Mouse (Mus musculus) right cerebral cortex, postnatal 14 days (tissue): ENCODE results near the gene Cldn19.
"Not testable (repeated sequence)": the region's sequence is repeated elsewhere in the genome, so short reads cannot be mapped to it uniquely, and the experiment has no call there.

Experiments
- DNase-seq: peaks from one replicate; pipeline ENCODE4 v3.0.0; 2022

Cldn19 gene

DNA sequence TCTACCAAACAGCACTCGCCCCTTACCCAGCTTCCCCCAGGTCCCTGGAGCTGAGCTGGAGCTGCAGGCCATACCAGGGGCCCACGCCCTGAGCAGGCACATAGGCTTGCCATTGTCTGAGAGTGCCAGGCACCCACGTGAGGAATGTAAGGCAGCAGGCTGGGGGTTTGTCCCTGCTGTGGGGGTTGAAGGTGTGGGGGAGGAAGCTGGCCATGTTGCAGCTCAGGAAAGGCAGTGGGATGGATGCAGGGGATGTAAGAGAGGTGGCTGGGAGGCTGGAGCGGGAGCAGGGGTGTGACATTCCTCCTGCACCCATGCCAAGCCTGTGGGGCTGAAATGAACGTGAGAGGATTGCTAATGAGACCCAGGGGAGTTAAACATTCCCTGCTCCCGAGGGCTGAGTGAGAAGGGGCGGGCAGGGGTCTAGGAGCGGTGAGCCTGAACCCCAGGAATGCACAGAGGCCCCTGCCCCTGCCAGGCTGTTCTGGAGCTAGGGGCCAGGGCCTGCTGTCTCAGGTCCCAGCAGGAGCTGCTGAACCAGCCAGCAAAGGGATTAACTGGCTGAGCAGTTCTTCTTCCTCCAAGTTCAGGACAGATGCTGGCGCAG, 1.1 kb upstream of the Cldn19 start:
- DNase-seq, result peak; percentile 38

DNA sequence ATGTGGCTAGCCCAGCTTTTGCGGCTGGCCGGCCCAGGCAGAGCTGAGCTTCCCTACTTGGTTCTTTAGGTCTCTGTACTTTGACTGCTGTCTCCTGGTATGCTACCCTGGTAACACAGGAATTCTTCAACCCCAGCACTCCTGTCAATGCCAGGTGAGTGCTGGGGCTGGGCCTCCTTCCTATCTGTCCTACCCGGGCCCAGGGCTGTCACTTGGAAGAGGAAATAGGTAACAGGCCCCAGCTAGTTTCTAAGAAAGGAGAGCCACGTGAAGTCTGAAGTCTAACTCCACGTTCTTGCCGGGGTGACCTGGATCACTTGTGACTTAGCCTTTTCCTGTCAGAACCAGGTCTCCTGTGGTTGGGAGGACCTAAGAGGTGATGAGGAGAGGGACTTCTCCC, 1.9 kb downstream of the Cldn19 start:
- no peak for DNase-seq

DNA sequence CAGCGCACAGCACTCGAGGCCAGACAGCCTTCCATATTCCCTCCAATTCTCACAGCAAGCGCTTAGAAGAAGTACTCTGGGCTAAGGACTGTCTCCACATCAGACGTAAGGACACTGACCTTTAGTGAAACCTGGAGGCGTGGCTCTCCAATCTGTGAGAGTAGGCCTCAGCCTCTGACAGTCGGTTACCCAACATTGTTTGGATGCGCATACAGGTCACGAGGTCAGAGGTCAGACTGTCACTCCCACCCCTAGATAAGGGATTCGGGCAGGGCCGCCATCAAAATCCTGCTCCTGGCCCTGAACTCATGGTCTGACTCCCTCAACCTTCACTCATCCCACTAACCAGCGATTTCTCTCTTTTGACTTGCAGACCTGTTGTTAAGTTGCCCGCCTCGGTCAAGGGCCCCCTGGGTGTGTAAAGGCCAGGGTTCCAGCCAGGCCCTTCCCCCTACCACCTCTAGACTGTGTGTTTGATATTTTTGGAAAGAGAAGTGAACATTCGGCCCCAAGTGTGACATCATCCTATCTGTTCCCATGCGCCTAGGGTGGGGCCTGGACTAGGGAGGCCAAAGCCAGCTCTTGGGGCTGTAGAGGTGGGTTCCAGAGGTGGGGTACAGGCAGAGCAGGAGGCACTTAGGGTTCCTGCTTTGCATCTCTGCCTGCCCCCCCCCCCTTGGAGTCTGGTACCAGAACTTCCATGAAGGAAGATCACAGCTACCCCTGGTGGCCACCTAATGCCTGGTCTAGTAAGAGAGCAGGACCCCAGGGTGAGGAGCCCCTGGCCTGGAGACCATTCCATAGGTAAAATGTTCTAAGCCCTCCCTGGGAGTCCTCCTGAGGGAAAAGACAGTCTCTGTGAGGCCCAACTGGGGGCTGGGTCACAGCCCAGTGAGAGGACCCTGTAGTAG, 4.4 kb downstream of the Cldn19 start:
- no peak for DNase-seq

DNA sequence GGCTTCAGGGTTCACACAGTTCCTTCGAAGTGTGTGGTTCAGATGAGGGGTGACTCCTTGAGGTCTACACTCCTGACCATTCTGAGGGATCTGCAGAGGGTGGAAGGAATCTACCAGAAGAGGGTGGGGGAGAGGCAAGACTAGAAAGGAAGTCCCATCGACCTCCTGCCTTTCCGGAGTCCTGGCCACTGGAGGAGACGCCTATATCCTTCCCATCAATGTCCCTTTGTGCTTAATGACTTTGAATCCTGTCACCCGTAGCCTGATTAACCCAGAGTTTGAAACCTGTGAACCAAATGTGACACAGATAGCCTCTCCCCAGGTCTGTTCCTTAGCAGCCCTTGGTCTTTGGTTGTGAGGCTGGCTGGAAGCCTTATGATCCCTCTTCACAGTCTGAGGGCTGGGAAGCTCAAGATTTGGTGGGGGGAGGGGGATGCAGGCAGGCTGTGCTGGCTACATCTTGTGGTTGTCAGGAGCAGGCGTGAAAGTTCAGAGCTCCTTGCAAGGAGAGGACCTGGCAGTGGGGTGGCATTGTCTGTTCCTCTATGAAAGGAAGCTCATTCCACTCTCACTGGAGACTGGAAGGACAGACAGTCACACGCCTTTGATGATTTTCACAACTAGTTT, 6.0 kb downstream of the Cldn19 start:
- DNase-seq, result no peak

DNA sequence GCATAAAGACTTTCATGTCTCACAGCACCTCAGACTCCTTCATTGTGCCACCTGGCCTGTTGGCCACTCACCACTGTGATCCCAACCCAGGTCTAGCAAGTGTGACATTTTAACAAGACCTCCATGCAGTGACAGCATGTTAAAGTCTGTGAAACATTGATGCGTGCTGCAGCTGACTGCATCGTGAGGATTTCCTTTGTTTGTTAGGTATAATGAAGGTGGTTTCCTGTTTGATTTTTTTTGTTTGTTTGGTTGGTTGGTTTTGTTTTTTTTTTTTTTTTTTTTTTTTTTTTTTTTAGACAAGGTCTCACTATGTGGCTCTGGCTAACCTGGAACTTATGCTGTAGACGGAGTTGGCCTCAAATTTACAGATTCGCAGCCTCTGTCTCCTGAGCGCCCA, 7.3 kb downstream of the Cldn19 start:
- no peak for DNase-seq

DNA sequence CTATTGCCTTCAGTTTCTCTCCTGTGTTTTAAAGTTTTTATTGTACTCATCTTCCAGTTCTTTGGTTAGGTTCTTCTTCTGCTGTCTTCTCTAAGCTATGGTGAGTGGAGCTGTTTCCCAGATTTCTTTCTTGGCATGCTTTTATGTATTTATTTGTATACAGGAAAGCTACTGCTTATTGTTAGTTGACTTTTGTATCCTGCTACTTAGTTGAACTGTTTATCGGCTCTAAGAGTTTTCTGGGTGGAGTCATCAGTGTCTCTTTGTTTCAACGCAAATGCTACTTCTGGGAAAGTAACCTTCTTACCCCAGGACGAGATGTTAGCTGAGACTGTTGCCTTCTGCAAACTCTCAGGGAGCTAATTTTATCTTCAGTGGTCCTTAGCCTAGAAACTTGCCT, 8.2 kb downstream of the Cldn19 start:
- no peak for DNase-seq

DNA sequence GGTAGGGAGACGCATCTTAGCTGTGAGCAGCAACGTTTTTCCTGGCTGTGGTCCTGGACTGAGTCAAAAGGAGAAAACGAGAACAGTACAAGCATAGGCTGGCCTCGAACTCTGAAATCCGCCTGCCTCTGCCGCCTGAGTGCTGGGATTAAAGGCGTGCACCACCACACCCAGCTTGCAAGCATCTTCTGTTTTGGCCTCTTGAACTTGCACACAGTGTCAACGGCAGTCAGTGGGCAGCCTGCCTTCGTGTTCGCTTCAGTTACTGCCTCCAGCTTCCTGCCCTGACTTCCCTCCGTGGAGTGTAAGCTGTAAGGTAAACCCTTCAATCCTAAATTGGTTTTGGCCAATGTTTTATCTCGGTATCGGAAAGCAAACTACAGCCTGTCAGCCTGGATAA, 11.4 kb downstream of the Cldn19 start:
- no peak for DNase-seq

DNA sequence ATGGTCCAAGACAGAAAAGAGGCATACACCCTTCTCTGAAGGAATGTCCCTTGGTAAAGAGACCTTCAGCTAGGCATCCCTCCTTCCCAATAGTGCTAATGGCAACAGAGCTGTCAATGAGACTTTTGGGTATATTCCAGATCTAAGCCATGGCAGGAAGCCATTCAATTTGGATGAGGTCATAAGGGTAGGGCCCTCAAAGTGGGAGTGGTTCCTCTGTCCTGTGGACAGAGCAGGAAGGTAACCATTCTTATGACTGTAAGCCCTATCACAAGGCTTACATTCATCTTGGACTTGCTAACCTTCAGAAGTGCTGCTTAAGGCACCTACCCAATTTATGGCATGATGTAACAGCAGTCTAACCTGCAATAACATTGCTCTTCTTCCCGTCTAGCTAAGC, 19.4 kb downstream of the Cldn19 start:
- DNase-seq, result no peak

DNA sequence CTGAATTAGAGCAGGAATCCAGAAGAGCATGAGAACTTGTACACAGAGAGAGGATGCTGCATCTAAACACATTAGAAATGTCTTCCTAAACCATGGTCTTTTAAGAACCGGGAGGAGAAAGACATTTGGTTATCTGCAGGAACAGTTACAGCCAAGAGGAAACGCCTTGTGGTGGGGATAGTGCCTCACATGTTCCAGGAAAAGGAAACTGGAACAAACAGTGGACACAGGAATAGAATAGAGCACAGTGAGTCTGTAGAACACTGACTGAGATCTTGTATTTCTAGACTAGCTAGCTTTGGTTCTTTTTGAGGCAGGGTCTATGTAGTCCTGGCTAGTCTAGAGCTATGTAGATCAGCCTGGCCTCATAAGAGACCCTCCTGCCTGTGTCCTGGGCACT, 20.0 kb downstream of the Cldn19 start:
- no peak for DNase-seq

DNA sequence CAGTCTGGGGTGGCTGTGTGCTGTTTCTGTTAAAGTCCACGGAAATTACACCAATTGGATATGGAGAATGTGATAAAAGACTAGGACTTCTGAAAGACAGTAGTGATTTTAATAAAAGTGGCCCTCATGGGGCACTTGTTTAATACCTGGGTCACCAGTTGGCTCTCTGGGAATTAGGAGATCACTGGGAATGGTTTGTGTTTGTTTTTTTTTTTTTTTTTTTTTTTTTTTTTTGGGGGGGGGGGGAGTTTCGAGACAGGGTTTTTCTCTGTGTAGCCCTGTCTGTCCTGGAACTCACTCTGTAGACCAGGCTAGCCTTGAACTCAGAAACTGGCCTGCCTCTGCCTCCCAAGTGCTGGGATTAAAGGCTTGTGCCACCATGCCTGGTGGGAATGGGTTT, 20.5 kb downstream of the Cldn19 start:
- no peak for DNase-seq

DNA sequence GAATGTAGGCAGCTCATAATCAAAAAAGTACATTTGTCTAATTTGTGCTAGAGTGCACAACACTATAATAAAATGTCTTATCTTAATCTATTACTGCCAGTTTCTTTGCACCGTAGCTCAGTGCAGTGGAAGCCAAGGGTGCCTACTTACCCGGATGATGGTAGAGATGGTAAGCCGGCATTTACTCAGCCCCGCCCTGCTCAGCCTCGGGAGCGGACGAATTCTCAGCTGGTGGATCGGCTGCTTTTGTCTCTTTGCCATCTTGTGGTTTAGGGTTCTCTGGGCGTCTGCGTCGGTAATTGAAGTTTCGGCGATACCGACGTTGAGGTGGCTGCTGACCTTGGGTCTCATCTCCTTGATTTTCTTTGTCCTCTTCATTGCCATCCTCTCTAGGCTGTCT, 23.6 kb downstream of the Cldn19 start:
- not testable (repeated sequence) for DNase-seq

DNA sequence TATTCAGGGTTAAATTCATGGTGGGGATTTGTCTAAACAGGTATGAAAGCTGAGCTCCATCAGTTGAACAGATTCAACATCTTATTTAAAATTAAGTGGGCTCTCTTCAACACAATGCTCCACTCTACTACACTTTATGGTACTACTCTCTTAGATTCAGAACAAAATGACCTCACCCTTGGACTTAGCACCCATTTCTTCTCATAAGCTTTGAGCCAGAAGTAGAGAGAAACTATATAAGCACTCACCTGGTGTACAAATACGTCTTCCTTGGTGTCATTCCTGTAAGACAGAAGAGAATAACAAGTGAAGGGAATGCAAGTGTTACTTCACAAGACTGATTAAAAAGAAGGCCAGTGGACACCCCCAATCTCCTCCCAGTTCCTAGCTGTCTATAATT, 29.6 kb downstream of the Cldn19 start:
- DNase-seq, result no peak

DNA sequence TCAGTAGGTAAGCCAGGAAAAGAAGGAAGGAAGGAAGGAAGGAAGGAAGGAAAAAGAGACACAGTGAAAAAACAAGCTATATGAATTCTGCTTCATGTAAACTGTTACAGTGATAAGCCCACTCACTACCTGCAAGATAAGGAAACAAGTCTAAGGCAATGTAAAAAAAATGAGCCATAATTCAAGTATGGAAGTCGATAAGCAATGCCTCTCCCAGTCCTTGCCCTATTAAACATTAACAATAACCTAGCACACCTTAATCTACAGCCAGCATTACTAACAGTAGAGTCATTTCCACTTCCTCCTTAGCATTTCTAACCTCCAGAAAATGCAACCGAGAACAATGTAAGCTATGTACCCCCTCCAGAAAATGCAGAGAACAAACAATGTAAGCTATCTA, 30.1 kb downstream of the Cldn19 start:
- DNase-seq, result no peak

DNA sequence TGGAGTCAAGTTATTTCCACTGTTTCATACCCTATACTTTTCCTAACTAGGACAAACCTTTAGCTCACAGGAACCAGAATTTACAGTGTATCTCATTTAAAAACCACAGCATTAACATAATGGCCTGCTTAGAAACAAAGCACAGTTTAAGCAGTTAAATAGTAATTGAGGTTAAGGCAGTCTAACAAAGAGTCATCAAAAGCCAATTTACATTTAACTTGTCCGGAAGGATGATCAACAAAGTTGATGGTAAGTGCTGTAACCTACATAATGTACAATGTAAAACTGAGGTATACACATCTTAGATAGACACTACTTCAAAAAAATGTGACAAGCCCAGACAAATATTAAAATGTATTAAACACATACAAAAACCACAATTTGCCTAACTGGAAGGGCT, 36.7 kb downstream of the Cldn19 start:
- DNase-seq, result no peak

DNA sequence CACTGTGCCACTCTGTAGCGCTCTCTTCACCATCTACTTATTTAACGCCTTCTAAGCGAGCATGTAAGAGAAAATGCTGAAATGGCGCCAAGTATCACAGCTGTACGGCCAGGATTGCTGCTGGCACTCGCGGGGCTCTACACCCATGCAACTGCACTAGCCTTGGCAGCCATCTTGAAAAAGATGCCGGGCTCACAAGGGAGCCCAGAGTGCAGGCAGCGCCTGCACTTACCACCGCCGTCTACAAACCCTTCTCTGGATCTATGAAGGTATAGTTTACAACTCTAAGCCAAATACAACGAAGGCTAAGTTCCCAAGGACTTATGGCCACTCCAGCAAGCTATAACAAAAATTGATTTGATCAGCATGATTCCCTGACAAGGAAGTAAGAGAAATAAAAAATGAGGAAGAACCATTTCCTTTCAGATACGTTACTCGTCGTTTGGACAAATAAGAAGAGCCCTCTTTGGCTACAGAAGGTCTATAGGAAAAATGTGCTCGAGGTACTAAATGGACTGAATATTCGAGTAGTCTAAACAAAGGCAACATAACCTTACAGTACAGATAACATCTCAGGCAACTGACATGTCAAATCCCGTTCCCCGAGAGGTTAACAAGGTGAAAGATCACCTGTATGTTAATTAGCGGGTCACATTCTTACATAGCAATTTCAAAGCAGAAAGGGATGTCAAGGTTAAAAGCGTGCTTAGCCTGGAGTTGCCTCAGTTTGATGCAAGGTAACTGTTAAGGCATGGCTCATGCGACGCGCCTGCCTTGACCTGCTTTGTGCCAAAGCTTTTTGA, 37.8 kb downstream of the Cldn19 start:
- peak; percentile 63 for DNase-seq

DNA sequence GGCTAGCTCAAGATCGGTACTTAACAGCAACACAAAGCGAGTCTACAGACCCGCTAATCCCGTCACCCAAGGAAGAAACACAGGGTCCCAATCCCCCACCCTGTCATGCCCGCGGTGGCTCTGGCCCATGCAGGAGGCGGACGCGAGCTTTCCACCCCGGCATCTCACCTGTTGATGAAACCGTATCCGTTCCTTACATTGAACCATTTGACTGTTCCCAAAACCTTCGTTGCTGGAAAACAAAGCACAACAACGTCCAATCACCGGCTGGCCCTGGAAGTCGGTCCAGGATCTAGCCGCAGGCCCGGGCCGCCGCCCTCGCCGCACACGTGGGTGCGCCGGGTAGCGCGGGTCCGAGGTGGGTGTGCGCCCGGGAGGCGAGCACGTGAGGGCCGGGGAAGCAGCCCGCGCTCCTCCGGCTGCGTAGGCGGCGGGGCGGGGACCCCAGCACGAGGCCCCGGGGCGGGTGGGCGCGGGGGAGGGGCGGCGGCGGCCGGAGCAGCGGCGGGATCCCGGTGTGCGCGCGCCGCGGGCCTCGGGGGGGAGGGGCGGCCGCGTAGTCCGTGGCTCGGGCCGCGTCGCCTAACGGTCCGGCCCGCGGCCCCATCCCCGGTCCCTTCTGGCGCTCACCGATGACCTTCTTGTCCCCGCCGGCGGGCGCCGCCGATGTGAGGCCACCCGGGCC, 38.5 kb downstream of the Cldn19 start:
- peak; percentile 46 for DNase-seq

DNA sequence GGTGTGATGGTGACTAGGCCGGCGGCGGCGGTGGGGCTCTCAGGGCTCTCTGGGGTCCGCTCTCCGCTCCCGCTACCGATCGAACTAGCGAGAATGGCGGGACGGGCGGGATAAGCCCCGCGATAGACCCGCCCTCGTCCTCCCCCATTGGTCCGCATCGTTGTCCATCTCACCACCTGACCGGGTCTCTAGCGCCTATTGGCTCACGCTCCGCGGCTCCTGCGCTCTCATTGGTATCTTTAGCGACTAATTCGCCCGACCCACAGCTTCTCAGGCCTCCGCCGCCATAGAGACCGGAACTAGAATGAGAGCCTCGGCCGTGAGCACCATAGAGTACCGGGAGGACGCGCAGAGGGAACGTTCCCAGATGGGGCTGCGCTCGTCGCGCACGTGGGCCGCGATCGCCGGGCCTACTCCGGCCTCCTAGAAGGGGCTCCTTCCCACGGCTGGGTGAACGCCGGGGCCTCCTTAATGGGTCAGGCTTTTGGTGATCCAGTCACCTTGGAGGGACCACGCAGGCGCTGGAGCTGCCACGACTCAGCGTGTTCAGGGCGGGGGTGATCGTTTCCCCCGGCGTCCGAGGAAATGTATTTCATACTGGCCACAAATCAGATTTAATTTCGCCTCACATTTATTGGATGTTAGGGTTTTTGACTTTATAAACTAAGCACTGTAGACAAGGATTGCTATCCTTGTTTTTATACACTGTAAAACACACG, 39.4 kb downstream of the Cldn19 start, which contains the start of gene Ybx1:
TSS of gene Ybx1 (minus strand) at position 190 of the 719 bp plus-strand sequence.
- peak; percentile 100 for DNase-seq

DNA sequence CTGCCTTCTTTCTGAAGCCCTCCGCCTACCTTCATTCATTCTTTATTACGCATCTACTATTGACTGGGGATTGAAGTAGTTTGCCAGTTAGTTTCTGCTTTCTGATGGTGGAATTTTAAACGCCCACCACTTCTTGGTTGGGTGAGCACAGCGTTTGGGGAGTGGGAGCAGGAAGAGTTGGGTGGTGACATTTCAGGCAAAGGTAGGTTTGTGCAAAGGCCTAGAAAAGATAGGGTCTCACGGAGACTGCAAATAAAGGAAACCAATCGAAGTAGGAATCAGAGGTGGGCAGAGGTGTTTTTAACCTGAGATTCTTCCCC, 39.9 kb downstream of the Cldn19 start:
- no peak for DNase-seq

DNA sequence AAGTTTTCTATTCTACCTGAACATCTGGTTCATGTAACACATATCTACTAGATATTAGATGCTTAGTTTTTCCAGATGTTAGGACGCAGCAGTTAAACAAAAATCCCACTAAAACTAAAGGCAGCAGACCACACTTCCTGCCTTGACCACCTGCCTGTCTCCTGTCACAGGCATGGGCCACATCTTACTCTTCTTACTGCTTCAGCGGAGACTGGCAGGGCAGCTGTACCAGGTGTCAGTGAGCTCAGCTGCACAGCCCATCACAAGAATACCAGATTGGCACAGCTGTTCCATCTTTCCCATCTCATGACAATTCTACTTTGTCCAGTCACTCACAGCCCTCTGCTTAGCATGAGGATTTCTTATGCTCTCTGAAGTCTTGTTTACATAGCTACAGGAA, 42.1 kb downstream of the Cldn19 start:
- DNase-seq, result no peak

DNA sequence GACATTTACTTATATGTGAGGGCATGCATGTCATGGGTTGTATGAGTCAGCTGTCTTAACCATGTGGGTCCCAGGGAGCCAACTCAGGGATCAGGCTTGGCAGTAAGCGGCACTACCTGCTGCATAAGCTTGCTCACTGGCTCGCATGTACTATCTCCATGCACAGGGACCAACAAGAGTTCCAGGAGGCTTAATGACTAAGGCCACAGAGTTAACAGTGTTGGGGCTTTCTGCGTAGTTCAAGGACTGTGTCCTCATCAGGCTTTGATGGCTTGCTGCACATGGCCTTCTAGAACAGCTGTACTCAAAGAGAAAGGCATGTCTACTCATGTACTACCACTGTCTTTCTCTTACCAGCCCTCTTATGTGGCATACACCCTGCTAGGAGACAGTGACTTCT, 45.5 kb downstream of the Cldn19 start:
- no peak for DNase-seq

DNA sequence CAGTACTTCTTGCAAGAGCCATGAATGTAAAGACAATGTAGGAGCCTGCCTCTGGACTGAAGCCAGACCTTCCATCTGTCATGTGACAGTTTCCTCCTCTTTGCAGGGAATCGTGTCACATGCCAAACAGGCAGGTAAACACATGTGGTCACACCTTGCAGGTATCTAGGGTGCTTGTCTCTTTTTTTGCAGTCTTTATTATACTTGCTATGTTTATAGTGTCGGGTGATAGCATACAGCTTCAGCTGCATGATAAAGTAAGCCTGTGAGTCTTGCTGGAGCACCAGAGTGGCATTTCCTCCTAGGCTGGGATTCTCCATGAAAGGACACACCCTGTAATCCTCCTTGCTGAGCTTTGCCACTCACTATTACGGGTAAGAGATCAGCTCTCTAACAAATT, 46.6 kb downstream of the Cldn19 start:
- DNase-seq, result no peak

DNA sequence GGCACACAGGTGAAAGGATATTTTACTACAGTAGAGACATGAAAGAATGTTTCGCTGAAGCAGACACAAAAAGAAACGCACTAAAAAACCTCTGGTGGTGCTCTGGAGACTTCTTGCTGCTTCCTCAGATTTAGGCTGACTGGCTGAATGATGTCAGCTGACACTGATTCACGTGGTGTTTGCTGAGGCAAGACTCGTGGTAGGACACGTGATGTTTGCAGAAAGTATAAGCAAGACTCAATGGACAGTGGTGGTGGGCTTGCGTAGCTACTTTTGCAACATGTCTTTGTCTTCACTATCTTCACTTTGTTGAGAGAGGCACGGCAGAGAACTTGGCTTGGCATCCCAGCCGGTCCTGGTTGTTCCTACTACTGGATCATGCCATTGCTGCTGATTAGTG, 48.1 kb downstream of the Cldn19 start:
- DNase-seq, result no peak
